Mouse (Mus musculus): ENCODE results near the gene Sft2d2. TPM values are rescaled to one million over a fixed set of nuclear protein-coding genes. Genes with fewer than 3 reads are reported as not detected.

Sft2d2 gene
- polyA plus RNA-seq, 1 experiment from 2014 or later: 12.1 TPM

- Histone ChIP-seq H3K27me3 (replicated peaks; ENCODE audit: low read depth, poor library complexity, severe bottlenecking) (no peaks in the 10 kb centered on the region), H3K9me3 (no peaks in the 10 kb centered on the region), H3K4me3 (no peak overlapping the region), H3K36me3 (replicated peaks) (no peaks in the 10 kb centered on the region), H3K27ac (replicated peaks) (no peak overlapping the region), H3K4me1 (peaks cover 6% of the 10 kb centered on the region)
- WGBS: 85% methylated on average over 8 of the region's 8 CpGs
- DNase-seq (ENCODE audit: low spot score): no peak
Measured at GRCm38 (mm10) chr1:165200748-165201147, 6.5 kb upstream of the Sft2d2 start.

DNA sequence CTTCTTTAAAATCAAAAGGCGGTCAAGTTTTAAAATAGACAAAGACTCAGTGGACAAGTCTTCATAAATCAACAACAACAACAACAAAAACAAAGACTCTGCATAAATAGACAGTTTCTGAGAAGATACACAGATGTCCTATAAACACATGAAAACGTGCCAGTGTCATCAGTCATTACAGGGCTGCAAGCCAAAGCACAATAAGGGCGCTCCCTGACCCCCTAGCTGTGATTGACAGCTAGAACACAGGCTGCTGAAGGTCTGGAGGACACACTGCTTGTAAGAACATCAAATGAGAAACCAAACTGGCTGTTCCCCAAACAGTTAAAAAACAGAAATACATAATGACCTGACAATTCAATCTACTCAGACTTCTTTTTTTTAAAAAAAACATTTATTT lies 5.4 kb upstream of the Sft2d2 start:
- DNase-seq (ENCODE audit: low spot score): no peak
- Histone ChIP-seq H3K27me3 (replicated peaks; ENCODE audit: low read depth, poor library complexity, severe bottlenecking) (peaks cover 9% of the 10 kb centered on the region; the same call in 1 of the 2 replicates), H3K9me3 (no peaks in the 10 kb centered on the region), H3K27ac (replicated peaks) (no peak overlapping the region), H3K36me3 (replicated peaks) (no peaks in the 10 kb centered on the region), H3K4me3 (no peak overlapping the region), H3K4me1 (peaks cover 6% of the 10 kb centered on the region; the same call in 1 of the 2 replicates)
- 76% methylated on average over 3 of the region's 3 CpGs for WGBS

GRCm38 (mm10) chr1:165198951-165199350 lies 4.7 kb upstream of the Sft2d2 start:
- WGBS: 68% methylated on average over 1 of the region's 1 CpGs
- DNase-seq (ENCODE audit: low spot score): no peak
- Histone ChIP-seq H3K36me3 (replicated peaks) (no peaks in the 10 kb centered on the region), H3K9me3 (no peaks in the 10 kb centered on the region), H3K27ac (replicated peaks) (no peak overlapping the region), H3K27me3 (replicated peaks; ENCODE audit: low read depth, poor library complexity, severe bottlenecking) (peaks cover 9% of the 10 kb centered on the region; the same call in 1 of the 2 replicates), H3K4me1 (peaks cover 12% of the 10 kb centered on the region; the same call in 1 of the 2 replicates), H3K4me3 (no peak overlapping the region)

DNA sequence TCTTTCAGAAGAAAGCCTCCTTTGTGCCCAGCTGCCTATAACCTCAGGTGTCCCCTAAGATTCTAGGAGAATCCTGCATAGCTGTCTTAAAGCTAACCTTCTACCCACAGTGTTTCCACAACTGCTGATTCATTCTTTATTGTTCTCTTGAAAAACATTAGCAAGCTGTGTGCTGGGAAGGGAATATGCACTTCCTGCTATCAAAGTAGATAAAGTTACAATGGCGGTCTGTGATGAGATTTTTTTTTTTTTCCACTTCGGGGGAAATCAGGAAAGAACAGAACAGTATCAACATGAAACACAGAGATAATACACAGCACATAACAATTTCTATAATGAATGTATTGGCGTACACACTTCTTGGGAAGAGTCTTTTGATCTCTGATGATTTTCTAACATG lies 3.6 kb upstream of the Sft2d2 start:
- Histone ChIP-seq H3K27me3 (replicated peaks; ENCODE audit: low read depth, poor library complexity, severe bottlenecking) (peaks cover 9% of the 10 kb centered on the region; the same call in 1 of the 2 replicates), H3K36me3 (replicated peaks) (no peaks in the 10 kb centered on the region), H3K9me3 (no peaks in the 10 kb centered on the region), H3K4me1 (peaks cover 21% of the 10 kb centered on the region), H3K4me3 (no peak overlapping the region), H3K27ac (replicated peaks) (no peak overlapping the region)
- 79% methylated on average over 3 of the region's 3 CpGs for WGBS
- no peak for DNase-seq (ENCODE audit: low spot score)

DNA sequence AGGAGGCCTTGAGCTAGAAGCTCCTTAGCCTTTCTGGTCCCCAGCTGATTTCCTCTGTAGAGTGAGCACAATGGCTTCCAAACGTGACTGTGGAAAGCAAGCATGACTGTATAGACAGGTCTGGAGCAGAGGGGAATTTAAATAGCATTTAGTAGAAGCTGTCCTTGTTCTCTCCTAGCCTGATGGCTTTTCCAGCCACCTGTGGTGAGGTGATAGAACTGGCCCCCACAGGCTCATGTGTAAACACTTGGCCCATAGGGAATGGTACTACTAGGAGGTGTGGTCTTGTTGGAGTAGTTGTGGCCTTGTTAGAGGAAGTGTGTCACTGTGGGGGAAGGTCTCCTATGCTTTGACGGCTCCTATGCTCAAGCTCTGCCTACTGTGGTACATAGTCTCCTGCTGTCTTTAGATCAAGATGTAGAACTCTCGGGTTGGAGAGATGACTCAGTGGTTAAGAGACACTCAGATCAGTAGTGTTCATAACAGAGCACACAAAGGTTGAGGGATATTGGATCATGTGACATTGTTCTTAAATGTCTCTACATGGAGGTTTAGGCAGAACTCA lies 1.2 kb upstream of the Sft2d2 start:
- H3K36me3 ChIP-seq (replicated peaks): no peaks in the 10 kb centered on the region
- H3K27ac ChIP-seq (replicated peaks): no peak overlapping the region
- H3K4me1 ChIP-seq: peaks cover 22% of the 10 kb centered on the region
- H3K27me3 ChIP-seq (replicated peaks; ENCODE audit: low read depth, poor library complexity, severe bottlenecking): peaks cover 12% of the 10 kb centered on the region; the same call in 1 of the 2 replicates
- WGBS: 74% methylated on average over 3 of the region's 3 CpGs
- H3K9me3 ChIP-seq: no peaks in the 10 kb centered on the region
- no peak for DNase-seq (ENCODE audit: low spot score)
- H3K4me3 ChIP-seq: no peak overlapping the region

DNA sequence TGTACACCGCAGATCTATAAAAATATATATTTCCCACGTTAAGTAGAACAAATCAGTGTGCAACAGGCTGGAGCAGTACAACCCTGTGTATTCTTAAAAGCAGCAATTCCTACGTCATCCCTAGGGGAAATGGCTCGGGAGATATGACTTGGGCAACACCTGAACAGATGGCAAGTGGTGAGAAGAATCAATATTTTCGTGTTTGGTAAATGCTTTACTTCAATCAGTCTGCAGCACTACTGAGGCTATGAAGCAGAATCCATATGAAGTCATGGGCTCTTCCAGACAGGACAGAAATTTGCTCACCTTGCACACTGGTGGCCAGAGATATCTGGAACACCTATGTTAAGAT lies 400 bp upstream of the Sft2d2 start:
- peak overlapping the region; percentile 81 for H3K4me3 ChIP-seq
- WGBS: 15% methylated on average over 5 of the region's 5 CpGs
- peaks cover 12% of the 10 kb centered on the region; the same call in 1 of the 2 replicates for H3K27me3 ChIP-seq (replicated peaks; ENCODE audit: low read depth, poor library complexity, severe bottlenecking)
- H3K27ac ChIP-seq (replicated peaks): peak overlapping the region; percentile 78
- H3K36me3 ChIP-seq (replicated peaks): no peaks in the 10 kb centered on the region
- H3K4me1 ChIP-seq: peaks cover 22% of the 10 kb centered on the region
- no peaks in the 10 kb centered on the region for H3K9me3 ChIP-seq
- DNase-seq (ENCODE audit: low spot score): no peak

GRCm38 (mm10) chr1:165193426-165193825 lies 812 bp downstream of the Sft2d2 start:
- Histone ChIP-seq H3K27ac (replicated peaks) (no peak overlapping the region; the same call in 1 of the 2 replicates), H3K4me3 (peak overlapping the region; percentile 81), H3K4me1 (peaks cover 29% of the 10 kb centered on the region), H3K9me3 (no peaks in the 10 kb centered on the region), H3K27me3 (replicated peaks; ENCODE audit: low read depth, poor library complexity, severe bottlenecking) (peaks cover 12% of the 10 kb centered on the region; the same call in 1 of the 2 replicates), H3K36me3 (replicated peaks) (no peaks in the 10 kb centered on the region)
- 20% methylated on average over 7 of the region's 7 CpGs for WGBS
- no peak for DNase-seq (ENCODE audit: low spot score)

DNA sequence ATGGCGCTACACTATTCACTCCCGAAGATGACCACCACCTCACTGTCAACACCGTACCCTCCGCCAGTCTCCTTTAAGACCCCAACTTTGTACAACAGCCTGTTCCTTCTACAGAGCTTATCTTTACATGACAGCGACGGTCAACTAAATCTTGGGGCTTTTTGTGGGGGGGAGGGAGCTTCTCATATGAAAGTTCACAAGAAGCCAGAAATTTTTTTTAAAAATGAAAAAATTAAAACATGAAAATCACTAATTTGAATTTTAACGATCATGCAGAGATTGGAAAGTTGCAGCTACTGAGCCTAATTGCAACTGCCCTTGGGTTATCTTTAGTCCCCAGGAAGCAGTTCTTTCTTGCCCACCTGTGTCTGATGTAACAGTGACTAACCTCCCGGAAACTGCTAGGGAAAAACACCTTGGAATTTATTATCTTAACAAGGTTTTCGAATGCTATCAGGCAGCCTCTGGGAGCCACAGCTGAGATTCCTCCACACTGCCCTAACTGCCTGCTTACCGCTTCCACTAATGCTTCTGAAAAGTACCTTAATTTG lies 1.4 kb downstream of the Sft2d2 start:
- no peak overlapping the region for H3K27ac ChIP-seq (replicated peaks)
- DNase-seq (ENCODE audit: low spot score): no peak
- H3K36me3 ChIP-seq (replicated peaks): no peaks in the 10 kb centered on the region
- H3K4me3 ChIP-seq: peak overlapping the region; percentile 81
- H3K27me3 ChIP-seq (replicated peaks; ENCODE audit: low read depth, poor library complexity, severe bottlenecking): peaks cover 12% of the 10 kb centered on the region; the same call in 1 of the 2 replicates
- WGBS: 76% methylated on average over 10 of the region's 10 CpGs
- no peaks in the 10 kb centered on the region for H3K9me3 ChIP-seq
- peaks cover 29% of the 10 kb centered on the region for H3K4me1 ChIP-seq

DNA sequence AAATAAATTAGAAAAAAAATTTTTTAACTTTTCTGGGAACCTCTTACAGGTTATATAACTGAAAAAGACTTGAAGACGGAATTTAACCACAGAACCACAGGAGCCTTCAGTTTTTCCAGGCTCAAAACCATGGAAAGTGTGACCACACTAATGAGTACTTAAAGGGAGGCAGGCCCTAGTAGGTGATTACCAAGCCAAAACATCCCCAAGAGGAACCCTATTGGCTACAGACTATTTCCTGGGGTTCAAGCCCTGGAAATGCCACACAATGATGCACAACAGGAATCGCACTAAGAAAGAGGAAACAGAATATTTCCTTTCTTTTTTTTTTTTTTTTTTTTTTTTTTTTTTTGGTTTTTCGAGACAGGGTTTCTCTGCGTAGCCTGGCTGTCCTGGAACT lies 2.1 kb downstream of the Sft2d2 start:
- no peak for DNase-seq (ENCODE audit: low spot score)
- H3K27ac ChIP-seq (replicated peaks): no peak overlapping the region
- no peaks in the 10 kb centered on the region for H3K36me3 ChIP-seq (replicated peaks)
- WGBS: 85% methylated on average over 4 of the region's 4 CpGs
- no peaks in the 10 kb centered on the region for H3K9me3 ChIP-seq
- no peak overlapping the region for H3K4me3 ChIP-seq
- H3K27me3 ChIP-seq (replicated peaks; ENCODE audit: low read depth, poor library complexity, severe bottlenecking): peaks cover 12% of the 10 kb centered on the region; the same call in 1 of the 2 replicates
- peaks cover 32% of the 10 kb centered on the region for H3K4me1 ChIP-seq

- no peak for DNase-seq (ENCODE audit: low spot score)
- no peak overlapping the region for H3K27ac ChIP-seq (replicated peaks)
- H3K4me3 ChIP-seq: no peak overlapping the region
- peaks cover 12% of the 10 kb centered on the region; the same call in 1 of the 2 replicates for H3K27me3 ChIP-seq (replicated peaks; ENCODE audit: low read depth, poor library complexity, severe bottlenecking)
- H3K9me3 ChIP-seq: no peaks in the 10 kb centered on the region
- H3K36me3 ChIP-seq (replicated peaks): peaks cover 2% of the 10 kb centered on the region
- WGBS: 55% methylated on average over 13 of the region's 13 CpGs
- H3K4me1 ChIP-seq: peaks cover 37% of the 10 kb centered on the region
Measured at GRCm38 (mm10) chr1:165191611-165192010, 2.6 kb downstream of the Sft2d2 start.

GRCm38 (mm10) chr1:165190571-165191273 lies 3.5 kb downstream of the Sft2d2 start:
- DNase-seq (ENCODE audit: low spot score): no peak
- peaks cover 37% of the 10 kb centered on the region for H3K4me1 ChIP-seq
- peaks cover 5% of the 10 kb centered on the region for H3K36me3 ChIP-seq (replicated peaks)
- H3K9me3 ChIP-seq: no peaks in the 10 kb centered on the region
- no peak overlapping the region for H3K27ac ChIP-seq (replicated peaks)
- no peak overlapping the region for H3K4me3 ChIP-seq
- WGBS: 91% methylated on average over 10 of the region's 10 CpGs
- peaks cover 12% of the 10 kb centered on the region; the same call in 1 of the 2 replicates for H3K27me3 ChIP-seq (replicated peaks; ENCODE audit: low read depth, poor library complexity, severe bottlenecking)

DNA sequence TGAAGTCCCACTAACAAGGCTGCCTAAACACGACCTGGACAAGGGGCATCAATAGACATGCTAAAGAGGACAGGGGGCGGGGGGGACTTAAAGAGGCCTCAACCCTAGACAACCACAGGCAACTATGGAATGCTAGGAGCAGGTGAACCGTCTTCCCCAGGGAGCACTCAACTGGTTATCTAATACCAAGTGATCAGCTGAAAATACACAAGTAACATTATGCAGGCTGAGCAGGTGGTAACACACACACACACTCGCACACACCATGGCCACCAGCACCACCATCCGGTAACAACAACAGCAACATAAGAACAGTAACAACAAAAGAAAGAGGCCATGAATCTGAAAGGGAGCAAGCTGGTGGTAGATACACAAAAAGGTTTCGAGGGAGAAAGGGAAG lies 4.2 kb downstream of the Sft2d2 start:
- H3K36me3 ChIP-seq (replicated peaks): peaks cover 5% of the 10 kb centered on the region
- no peak overlapping the region for H3K4me3 ChIP-seq
- DNase-seq (ENCODE audit: low spot score): no peak
- peaks cover 7% of the 10 kb centered on the region; the same call in 1 of the 2 replicates for H3K27me3 ChIP-seq (replicated peaks; ENCODE audit: low read depth, poor library complexity, severe bottlenecking)
- peaks cover 35% of the 10 kb centered on the region for H3K4me1 ChIP-seq
- 80% methylated on average over 6 of the region's 6 CpGs for WGBS
- no peak overlapping the region for H3K27ac ChIP-seq (replicated peaks)
- no peaks in the 10 kb centered on the region for H3K9me3 ChIP-seq
